Mouse (Mus musculus): ENCODE measurements around the gene Dgat2. TPM values are rescaled to one million over a fixed set of nuclear protein-coding genes. Genes with fewer than 3 reads are reported as not detected.

The Dgat2 gene
- total and polyA plus RNA-seq, 3 experiments, result 1.6 to 2.8 (median 1.7) TPM

DNA sequence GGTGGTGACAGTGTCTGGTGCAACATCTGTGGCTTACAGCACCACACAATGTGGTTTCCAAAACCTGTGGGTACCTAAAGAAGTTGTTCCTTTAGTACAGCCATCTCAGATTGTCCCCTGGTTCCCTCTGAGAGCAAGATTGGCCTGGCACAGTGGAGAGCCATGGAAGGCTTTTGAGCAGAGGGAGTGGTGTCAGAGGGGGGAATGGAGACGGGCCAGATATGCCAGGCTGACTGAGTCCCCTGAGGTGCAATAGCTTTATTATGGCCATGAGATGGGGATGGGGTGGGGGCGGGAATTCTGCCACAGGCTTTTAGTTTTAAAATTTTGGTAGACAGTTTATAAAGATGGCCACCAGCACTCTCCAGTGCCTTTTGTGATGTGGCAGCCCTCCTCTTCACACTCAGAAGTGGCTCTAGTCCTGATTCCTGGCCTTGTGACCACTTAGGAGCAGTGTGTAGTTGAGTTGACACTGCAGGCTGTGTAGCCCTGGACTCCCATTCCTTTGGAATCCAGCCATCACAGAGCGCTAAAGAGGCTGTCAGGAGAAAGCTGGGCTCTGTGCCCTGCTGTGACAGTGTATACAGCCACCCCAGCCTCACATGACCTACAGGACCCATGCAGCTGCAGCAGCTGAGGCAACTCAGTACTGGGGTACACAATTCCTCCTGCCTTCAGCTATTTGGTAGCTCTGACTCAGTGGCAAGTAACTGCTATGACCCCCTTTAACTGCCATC lies 35.0 kb upstream of the Dgat2 start:
- Histone ChIP-seq H3K9me3 (replicated peaks; ENCODE audit: low read length) (no peaks in the 10 kb centered on the region), H3K27me3 (replicated peaks) (peaks cover 39% of the 10 kb centered on the region), H3K9ac (ENCODE audit: insufficient read depth, low read depth) (no peak overlapping the region), H3K4me3 (replicated peaks in 1 of 3; ENCODE audit: low read depth in 2 of 3, low read length in 2 of 3, poor library complexity in 1 of 3) (no peak overlapping the region), H3K4me2 (ENCODE audit: insufficient read depth, low read depth, poor library complexity, severe bottlenecking) (no peak overlapping the region), H3K4me1 (ENCODE audit: control insufficient read depth in 1 of 2, insufficient read depth in 2 of 2) (no peaks in the 10 kb centered on the region), H3K36me3 (replicated peaks in 1 of 2; ENCODE audit: control insufficient read depth in 1 of 2, insufficient read depth in 1 of 2, low read length in 1 of 2) (no peaks in the 10 kb centered on the region), H3K27ac (ENCODE audit: insufficient read depth, low read depth) (no peak overlapping the region), H3K79me2 (replicated peaks; ENCODE audit: control insufficient read depth, extremely low read depth, insufficient read depth, poor library complexity, severe bottlenecking) (no peaks in the 10 kb centered on the region)
- no peak for TF ChIP-seq E2F4 (IDR thresholded peaks at IDR 0.05; ENCODE audit: insufficient replicate concordance, low read depth, low read length)
- no peak for TF ChIP-seq ZNF384 (IDR thresholded peaks at IDR 0.05; ENCODE audit: low read depth, low read length)
- in situ Hi-C loops (cut with MboI; ENCODE audit: low pct_ligation_motif_present, low pct_unique_long_range_greater_than_20kb, low sequenced_read_pairs) (no loop called here), dilution Hi-C loops (cut with MboI; ENCODE audit: extremely low pct_ligation_motif_present, extremely low pct_unique_long_range_greater_than_20kb, low sequenced_read_pairs) (no loop called here)
- DNase-seq (ENCODE audit: extremely low read depth), result no peak

DNA sequence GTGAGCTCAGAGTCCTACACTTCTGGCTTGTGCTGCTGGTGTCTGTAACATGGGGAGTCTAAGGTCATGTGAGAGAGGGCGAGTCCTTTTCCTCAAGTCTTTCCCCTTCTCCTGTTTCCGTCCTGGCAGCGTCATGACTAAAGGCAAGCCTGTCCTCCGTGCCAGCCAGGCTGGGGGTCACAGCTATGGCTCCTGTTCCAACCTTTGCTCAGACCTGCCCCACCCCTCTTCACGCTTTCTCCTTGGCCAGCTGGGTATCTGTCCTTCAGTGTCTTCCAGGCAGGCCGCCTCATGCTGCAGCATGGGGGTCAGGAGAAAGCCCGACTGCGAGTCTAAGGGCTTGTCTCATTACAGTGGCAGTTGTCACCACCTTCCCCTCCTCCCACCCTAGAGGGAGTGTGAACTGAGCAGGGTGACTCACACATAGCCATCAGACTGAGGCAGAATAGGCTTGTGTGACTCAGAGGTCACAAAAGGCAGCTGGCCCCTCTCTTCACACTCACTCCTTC lies 32.9 kb upstream of the Dgat2 start:
- DNase-seq (ENCODE audit: extremely low read depth), result no peak

DNA sequence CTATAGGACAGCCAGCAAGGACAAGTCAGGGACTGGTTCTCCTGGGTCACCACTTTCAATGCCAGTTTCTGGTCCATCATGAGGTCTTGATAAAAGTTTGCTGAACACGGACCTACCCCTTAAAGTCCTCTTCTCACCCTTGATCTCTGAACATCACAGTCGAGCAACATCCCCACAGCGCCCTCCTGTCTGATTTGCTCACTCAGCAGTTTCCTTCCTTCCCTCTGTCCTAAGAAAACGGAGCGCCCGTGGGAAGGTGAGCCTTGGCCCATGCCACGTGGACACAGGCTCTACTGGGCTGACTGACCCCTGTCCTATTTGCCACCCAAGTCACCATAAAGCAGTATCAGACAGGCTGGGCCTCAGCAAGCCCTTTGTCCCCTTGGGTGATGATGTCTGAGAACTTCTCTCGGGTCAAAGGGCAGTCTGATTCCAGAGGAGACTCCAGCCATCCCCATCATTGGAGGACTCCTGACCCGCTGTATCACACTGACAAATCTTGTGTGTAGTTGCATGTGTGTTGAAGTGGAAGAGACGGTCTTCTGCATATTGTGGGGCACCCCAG lies 32.2 kb upstream of the Dgat2 start:
- no peak overlapping the region for H3K27ac ChIP-seq (ENCODE audit: insufficient read depth, low read depth)
- TF ChIP-seq MAFK (IDR thresholded peaks at IDR 0.05; ENCODE audit: insufficient replicate concordance, low read length) (peak; percentile 52; the same call in 1 of the 2 replicates), RAD21 (IDR thresholded peaks at IDR 0.05; ENCODE audit: low read depth, low read length) (no peak)
- no peak for DNase-seq (ENCODE audit: extremely low read depth)
- no peak overlapping the region for H3K9ac ChIP-seq (ENCODE audit: insufficient read depth, low read depth)
- no peak overlapping the region for H3K4me3 ChIP-seq (replicated peaks in 1 of 3; ENCODE audit: low read depth in 2 of 3, low read length in 2 of 3, poor library complexity in 1 of 3)
- dilution Hi-C loops (cut with MboI; ENCODE audit: extremely low pct_ligation_motif_present, extremely low pct_unique_long_range_greater_than_20kb, low sequenced_read_pairs), result no loop called here
- in situ Hi-C loops (cut with MboI; ENCODE audit: low pct_ligation_motif_present, low pct_unique_long_range_greater_than_20kb, low sequenced_read_pairs), result no loop called here
- peaks cover 27% of the 10 kb centered on the region for H3K27me3 ChIP-seq (replicated peaks)
- H3K36me3 ChIP-seq (replicated peaks in 1 of 2; ENCODE audit: control insufficient read depth in 1 of 2, insufficient read depth in 1 of 2, low read length in 1 of 2), result no peaks in the 10 kb centered on the region
- no peaks in the 10 kb centered on the region for H3K79me2 ChIP-seq (replicated peaks; ENCODE audit: control insufficient read depth, extremely low read depth, insufficient read depth, poor library complexity, severe bottlenecking)
- H3K4me2 ChIP-seq (ENCODE audit: insufficient read depth, low read depth, poor library complexity, severe bottlenecking), result no peak overlapping the region
- no peaks in the 10 kb centered on the region for H3K4me1 ChIP-seq (ENCODE audit: control insufficient read depth in 1 of 2, insufficient read depth in 2 of 2)
- H3K9me3 ChIP-seq (replicated peaks; ENCODE audit: low read length), result no peaks in the 10 kb centered on the region

More for the DNA sequence above, 32.9 kb upstream of the Dgat2 start:
- TF ChIP-seq CHD2 (IDR thresholded peaks at IDR 0.05; ENCODE audit: low read length) (no peak), ETS1 (conservative IDR thresholded peaks at IDR 0.05; ENCODE audit: low read depth, low read length) (no peak), MAFK (IDR thresholded peaks at IDR 0.05; ENCODE audit: insufficient replicate concordance, low read length) (no peak), SIN3A (IDR thresholded peaks at IDR 0.05; ENCODE audit: low read length) (no peak), USF1 (IDR thresholded peaks at IDR 0.05; ENCODE audit: low read depth, low read length) (no peak), MAX (IDR thresholded peaks at IDR 0.05; ENCODE audit: low read length) (no peak), KAT2A (IDR thresholded peaks at IDR 0.05; ENCODE audit: insufficient replicate concordance, low read length) (no peak), ELF1 (IDR thresholded peaks at IDR 0.05; ENCODE audit: low read depth, low read length) (no peak), RAD21 (IDR thresholded peaks at IDR 0.05; ENCODE audit: low read depth, low read length) (no peak)
- Histone ChIP-seq H3K4me1 (ENCODE audit: control insufficient read depth in 1 of 2, insufficient read depth in 2 of 2) (no peaks in the 10 kb centered on the region), H3K27ac (ENCODE audit: insufficient read depth, low read depth) (no peak overlapping the region), H3K9ac (ENCODE audit: insufficient read depth, low read depth) (no peak overlapping the region), H3K4me2 (ENCODE audit: insufficient read depth, low read depth, poor library complexity, severe bottlenecking) (no peak overlapping the region), H3K79me2 (replicated peaks; ENCODE audit: control insufficient read depth, extremely low read depth, insufficient read depth, poor library complexity, severe bottlenecking) (no peaks in the 10 kb centered on the region), H3K9me3 (replicated peaks; ENCODE audit: low read length) (no peaks in the 10 kb centered on the region), H3K4me3 (replicated peaks in 1 of 3; ENCODE audit: low read depth in 2 of 3, low read length in 2 of 3, poor library complexity in 1 of 3) (no peak overlapping the region), H3K36me3 (replicated peaks in 1 of 2; ENCODE audit: control insufficient read depth in 1 of 2, insufficient read depth in 1 of 2, low read length in 1 of 2) (no peaks in the 10 kb centered on the region), H3K27me3 (replicated peaks) (peaks cover 30% of the 10 kb centered on the region)
- dilution Hi-C loops (cut with MboI; ENCODE audit: extremely low pct_ligation_motif_present, extremely low pct_unique_long_range_greater_than_20kb, low sequenced_read_pairs) (no loop called here), in situ Hi-C loops (cut with MboI; ENCODE audit: low pct_ligation_motif_present, low pct_unique_long_range_greater_than_20kb, low sequenced_read_pairs) (no loop called here)

Data from CH12.LX (cell line).